Mouse (Mus musculus) mouse trophoblast stem cell (cell line): ENCODE results near the gene Stxbp3.

Experiments
- in situ Hi-C, 2 experiments: fragments of 300-500 bp; cut with MseI, MboI; formaldehyde crosslinking; loops; 2 replicates in 1 of 2; 3 replicates in 1 of 2; pipeline ENCODE4 v1.15.1; 2025

The Stxbp3 gene

DNA sequence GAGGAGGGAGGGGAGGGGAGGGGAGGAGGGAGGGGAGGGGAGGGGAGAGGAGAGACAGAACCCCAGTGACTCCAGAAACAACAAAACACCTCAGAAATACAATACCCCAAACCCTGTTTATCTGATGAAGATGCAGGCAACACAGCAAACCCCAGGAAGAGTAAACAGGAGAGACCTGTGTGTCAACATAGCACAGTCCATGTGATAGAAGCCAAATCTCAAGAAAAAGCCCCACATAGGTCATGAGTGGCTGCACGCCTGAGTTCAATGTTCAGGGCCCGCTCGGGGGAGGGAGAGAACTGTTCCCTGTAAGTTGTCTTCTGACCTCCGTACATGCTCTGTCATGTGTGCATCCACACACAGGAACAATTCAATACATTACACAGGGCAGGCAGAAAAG is 43.9 kb downstream of the Stxbp3 start:
- in situ Hi-C loops: no loop called here

DNA sequence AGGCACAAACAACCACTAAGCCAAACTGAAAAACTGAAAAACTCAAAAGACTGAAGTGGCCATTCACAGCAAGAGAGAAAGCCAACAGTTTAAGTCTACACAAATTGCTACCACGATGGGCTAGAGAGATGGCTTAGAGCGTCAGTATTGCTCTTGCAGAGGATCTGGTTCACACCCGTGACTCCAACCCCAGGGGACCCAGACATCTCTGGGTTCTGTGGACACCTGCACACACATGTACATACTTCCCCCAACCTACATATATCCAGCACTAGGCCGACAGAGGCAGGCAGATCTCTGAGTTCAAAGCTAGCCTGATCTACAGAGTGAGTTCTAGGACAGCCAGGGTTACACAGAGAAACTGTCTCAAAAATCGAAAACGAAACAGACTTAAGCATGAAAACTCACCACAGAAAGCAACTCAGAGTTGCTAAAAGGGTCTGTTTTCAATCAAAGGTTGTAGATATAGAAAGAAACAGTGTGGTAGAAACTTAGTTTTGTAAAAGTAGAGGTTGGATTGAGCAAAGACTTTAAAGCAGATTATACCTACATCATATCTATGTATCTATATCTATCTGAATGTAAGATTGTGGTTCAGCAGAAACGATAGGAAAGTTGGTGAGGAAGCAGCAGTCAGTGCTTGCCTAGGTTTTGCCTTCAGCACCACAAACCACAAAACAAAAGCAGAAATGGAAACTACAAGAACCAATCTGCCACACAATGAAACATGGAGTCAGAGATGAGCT is 44.6 kb downstream of the Stxbp3 start:
- in situ Hi-C loops: no loop called here

DNA sequence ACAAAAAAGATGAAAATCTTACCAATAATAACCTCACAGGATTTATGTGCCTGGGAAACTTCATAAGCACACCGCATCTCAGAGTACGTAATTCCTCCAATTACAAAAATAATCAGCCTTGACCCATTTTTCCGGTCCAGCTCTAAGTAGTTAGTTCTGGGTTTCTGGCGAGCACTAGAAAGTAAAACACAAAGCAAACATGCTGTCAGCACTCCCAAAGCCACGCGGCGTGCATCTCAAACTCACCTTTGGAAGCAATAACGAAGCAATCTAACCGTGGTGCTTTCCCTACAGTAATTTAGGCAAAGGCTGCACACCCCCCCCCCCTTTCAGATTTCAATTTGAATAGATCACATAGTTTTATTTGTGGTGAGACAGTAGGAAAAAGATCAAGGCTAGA is 45.5 kb downstream of the Stxbp3 start:
- in situ Hi-C loops: no loop called here

DNA sequence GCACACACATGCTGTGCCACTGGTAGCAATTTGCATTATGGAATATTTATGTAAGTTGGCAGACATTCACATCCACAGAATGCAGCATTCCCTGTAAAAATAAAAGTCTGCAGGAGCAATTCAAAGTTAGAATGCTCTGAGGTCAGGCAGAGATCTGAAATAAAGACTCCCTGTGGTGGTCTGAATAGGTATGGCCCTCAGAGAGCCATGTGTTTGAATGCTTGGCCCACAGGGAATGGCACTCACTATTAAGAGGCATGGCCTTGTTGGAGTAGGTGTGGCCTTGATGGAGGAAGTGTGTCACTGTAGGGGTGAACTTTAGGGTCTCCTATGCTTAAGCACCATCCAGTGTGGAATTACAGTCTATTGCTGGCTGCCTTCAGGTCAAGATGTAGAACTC is 47.9 kb downstream of the Stxbp3 start:
- in situ Hi-C loops: no loop called here

DNA sequence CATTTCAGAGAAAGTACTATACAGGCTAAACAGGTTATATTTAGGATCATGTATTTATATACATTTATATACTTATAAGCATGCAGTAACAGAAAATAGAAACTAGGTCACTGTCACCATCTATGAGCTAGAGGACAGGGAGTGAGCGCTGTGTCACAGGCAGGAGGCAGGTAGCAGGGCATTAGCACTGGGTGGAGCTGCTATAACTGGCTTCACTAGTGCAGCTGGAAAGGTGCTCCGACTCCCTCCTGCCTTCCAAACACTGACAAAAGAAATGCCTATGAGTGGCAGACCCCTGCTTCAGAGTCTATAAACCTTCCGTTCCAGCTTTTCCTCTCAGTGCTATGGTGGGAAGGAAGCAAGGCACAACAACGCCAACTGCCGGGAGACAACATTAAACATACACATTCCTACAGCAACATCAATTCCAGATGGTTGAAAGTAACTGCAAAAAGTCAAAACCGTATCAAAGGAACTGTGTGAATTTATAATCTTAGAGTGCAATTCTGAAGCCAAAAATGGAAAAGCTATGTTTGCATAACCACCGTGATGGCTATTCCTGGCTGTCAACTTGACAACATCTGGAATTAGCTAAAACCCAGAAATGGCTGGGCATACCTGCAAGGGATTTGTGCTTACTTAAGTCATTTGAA is 49.1 kb downstream of the Stxbp3 start:
- in situ Hi-C loops: no loop called here

DNA sequence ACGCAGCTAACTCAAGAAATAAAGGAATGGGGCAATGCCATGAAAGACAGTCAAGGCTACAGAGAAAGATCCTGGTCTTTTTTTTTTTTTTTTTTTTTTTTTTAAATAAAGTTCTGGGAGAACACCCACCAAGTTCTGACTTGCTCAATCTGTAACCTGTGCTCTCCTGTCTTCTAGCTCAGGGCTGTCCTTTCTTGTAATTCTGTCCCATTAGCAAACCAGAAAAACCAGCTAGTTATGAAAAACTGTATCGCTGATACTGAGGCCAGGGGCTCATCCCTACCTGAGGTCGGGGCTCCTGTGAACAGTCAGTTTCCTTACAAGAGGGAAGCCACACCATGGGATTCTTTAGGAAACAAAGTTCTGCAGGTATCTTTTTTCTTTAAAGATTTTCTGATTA is 49.8 kb downstream of the Stxbp3 start:
- in situ Hi-C loops: no loop called here

DNA sequence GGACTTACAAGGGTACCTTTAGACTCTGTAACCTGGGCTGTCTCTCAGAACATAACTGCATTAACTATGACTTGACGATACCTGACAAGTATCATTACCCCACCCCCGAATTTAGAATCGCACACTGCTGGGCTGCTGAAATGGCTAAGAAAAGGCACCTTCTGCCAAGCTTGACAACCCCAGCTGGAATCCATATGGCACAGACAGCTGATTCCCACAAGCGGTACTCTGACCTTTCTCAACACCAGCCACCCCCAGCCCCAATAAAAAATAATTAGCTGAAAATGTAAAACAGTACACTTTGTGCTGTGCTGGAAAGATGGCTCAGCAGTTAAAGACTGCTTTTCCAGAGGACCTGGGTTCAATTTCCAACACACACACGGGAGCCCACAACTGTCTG is 51.0 kb downstream of the Stxbp3 start:
- in situ Hi-C loops: no loop called here

DNA sequence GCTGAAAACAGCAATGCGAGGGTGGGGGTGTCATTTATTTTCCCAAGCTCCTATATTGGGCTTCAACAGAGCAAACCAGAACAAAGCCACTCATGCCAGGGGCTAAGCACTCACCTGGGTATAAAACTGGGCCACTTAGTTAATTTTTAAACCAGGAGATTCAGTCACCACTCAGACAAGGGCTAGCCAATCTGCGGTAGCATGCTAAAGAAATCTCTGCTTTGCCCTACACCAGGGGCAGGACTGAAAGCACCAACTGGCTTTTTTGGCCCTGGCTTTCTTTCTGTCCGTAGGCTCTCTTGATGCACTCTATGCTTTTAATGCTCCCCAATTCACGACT is 51.9 kb downstream of the Stxbp3 start:
- in situ Hi-C loops: no loop called here

DNA sequence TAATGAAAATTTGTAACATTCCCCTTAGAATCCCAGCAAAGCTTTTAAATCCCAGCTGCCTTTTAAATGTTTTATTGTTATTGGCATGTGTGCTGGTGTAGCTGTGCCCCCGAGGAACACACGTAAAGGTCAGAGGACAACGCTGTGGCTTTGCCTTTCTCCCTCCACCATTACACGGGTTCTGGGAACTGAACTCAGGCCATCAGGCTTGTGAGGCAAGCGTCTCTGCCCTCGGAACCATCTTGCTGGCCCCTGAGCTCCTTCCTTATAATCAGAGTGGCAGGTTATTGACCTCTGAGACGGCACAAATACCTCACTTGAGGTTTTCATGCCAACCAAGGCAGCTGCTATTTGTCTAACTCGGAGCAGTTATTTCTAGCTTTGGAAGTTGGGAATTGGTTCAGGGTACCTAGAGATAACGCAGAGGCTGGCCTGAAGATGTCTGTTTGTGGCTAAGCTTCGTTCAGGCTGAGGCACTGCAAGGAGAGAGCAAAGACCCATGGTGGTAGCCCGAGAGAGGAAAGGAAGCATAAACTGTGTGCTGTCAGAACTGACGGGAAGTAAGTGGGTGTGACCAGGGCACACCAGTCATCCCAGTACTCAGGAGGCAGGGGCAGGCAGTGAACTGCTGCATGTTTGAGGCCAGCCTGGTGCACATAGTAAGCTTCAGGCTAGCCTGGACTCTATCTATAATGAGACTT is 52.4 kb downstream of the Stxbp3 start:
- in situ Hi-C loops: no loop called here

DNA sequence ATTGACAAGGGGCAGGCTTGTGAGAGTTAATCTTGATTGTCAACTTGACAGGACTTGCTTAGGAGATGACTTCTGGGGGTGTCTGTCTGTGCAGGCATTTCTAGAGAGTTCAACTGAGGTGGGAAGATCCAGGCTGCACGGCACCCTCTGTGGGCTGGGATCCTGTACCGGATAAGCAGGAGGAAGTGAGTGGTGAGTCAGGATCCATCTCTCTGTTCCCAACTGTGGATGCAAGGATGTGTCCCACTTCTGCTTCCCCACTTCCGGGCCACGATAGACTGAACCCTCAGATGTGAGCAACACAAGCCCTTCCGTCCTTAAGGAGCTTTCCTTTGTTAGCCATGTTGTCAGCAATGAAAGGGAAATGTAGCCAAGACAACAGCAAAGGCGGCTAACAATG is 53.8 kb downstream of the Stxbp3 start:
- in situ Hi-C loops: no loop called here

DNA sequence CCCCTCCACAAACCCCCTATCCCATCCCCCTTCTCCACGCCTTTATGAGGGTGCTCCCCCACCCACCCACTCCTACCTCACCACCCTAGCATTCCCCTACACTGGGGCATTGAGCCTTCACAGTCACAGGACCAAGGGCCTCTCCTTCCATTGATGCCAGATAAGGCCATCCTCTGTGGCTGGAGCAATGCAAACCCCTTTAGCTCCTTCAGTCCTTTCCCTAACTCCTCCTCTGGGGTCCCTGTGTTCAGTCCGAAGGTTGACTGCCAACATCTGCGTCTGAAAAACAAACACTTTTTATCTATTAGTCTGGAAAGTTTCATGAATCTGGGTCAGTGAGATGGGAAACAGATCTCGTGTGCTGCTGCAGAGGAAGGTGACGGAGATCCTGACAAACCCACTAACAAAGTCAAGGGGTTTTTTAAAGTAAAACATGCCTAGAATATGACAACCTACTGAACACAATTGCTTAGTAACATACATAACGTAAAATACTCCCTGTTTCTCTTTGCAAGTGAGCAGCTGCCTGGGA is 57.9 kb downstream of the Stxbp3 start:
- in situ Hi-C loops: no loop called here

DNA sequence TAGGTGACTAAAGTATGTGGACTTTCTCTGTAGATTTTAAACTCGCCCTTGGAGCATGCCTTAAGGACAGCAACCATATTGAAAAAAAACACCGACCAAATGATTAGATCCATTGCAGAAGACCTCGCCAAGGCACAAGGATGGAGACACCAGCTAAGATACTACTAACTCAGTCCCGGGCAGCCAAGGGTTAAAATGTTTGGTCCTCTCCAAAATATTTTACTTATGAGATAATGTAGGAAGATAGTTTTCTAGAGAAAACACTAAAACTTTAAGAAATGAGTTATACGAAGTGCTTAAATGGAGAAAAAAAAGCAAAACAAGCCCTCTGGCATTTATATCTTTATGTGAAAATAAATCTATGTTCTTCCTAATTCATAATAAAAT is 58.4 kb downstream of the Stxbp3 start:
- in situ Hi-C loops: no loop called here

DNA sequence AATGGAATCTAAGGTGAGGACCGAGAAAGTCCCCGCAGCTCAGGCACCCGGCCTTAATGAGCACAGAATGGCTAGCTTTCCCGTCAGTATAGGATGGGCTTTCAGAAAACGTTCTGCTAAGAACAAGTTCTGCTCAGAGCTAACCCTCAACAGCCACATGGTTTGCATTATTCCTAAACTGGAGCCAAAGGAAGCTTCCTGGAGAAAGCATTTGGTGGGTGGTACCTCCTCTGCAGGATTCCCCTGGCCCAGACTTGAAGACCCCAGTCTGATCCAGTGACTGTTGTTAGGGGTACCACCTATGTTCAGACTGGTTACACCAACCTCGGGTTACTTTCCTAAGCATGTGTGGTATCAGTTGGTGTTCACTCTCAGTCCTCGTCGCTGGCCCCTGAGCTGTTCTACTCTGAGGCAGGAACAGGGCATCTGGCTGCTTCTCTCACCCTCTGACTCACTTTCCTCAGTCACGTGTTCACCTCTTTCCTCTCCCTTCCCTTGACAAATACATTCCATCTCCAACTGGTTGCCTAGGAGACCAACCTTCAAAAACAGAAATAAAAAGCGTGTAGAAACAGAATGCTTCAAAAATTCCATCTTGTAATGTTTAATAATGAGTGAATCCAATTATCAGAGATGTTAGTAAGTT is 59.0 kb downstream of the Stxbp3 start:
- in situ Hi-C loops: no loop called here

DNA sequence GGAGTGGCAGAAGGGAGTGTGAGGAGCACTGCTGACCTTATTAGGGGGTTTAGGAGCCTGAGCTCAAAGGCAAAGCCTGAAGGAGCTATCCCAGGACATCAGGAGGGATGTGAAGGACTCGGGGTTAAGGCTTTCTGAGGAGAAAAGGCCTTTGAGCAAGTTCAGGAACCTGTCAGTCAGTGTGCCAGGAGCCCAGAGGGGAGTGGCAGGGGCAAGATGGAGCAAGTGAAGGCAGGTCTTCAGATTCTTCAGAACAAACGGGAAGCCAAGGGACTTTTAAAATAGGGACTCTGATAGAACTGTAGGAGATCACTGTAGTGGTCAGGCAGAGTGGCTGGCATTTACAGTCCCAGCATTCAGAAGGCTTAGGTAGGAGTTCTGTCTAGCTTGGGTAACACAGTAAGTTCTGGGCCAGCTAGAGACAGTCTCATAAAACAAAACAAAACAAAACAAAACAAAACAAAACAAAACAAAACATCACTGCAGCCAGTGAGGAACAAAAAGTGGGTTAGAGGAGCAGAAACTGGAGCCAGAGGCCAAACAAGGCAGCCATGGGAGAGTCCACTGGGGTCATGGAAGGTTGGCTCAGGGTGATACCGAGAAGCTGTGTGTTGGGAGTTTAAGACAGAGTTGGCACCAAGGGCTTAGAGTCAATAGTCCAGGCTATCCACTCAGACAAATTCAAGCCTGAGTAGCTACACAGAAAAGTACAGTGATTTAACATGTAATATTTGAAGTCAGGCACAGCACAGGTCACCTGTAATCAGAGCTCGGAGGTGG is 61.4 kb downstream of the Stxbp3 start:
- in situ Hi-C loops: no loop called here

DNA sequence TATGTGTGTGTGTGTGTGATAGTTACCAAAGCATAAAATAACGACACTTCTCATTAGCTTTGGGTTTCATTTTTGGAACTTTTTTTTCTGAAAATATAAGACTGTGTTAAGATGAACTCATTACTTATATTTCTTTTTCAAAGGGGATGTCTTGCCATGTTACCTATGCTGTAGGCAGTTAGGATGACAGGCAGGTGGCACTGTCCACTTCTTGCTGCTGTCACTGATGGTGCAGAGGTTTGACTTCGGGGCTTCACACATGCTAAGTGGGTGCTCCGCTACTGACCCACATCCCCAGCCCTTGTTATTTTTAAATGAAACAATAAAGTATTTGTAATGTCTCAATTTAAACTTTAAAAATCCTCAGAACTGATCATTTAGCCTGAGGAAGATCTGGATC is 67.5 kb downstream of the Stxbp3 start:
- in situ Hi-C loops: no loop called here

DNA sequence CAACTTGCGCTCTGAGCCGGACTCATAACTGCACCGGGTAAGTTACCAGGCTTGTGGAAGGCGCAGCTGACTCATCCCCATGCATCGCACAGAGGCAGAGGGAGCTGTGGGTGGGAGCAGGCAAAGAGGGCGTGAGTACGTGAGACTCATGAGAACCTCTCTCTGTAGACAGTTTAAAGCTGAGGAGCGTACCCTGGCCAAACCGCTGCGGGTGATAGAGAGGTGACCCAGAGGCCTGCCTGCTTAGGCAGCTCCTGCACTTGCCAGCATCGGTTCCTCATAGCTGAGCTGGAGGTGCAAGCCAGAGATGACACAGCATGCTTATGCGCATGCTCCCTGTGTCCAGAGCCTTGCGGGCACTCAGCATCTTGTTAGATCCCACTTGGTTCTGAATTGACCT is 68.1 kb downstream of the Stxbp3 start:
- in situ Hi-C loops: no loop called here

DNA sequence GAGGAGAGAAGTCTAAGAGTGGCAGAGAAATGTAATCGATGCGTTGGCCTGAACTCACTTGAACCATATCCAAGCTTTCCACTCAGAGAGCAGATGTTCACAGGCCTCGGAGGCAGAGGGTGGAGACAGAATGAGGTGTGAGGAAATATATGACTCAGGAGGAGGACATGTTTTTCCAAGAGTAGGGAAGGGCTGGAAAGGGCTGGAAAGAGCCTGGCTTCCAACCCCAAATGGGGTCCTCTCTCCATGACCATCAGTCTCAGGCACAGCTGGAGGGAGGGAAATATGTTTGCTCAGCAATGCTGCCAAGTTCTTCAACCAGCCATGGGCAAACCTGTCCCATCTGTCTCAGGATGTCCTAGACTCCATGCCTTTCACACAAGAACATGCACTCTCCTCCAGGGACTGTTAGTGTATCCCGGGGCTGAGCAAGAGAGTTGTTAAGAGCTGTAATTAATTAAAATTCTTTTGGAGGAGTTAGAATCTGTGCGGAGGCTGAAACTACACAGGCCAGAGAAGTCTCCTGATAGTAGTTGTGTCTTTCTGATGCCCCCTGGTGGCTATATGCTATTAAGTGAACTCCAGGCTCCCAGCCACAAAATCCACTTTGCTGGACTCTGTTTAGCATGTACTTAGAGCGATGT is 69.5 kb downstream of the Stxbp3 start:
- in situ Hi-C loops: no loop called here

DNA sequence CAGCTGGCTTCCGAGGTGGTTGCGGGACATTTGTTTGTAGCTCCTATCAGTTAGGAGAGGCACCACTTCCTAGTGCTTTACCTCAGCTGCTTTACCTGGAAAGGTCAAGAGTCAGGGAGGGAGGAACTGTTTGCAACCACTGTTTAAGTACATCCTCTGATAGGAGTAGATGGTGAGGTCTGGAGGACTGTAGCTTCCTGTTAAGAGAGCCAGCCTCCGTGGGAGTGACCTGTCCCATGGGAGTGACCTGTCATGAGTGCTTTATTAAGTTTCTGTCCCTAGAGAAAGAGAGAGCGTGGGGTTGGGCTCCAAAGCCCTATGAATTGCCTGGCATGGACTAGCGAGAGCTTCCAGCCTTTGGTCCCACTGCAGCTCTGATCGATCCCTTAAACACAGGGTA is 70.8 kb downstream of the Stxbp3 start:
- in situ Hi-C loops: no loop called here

DNA sequence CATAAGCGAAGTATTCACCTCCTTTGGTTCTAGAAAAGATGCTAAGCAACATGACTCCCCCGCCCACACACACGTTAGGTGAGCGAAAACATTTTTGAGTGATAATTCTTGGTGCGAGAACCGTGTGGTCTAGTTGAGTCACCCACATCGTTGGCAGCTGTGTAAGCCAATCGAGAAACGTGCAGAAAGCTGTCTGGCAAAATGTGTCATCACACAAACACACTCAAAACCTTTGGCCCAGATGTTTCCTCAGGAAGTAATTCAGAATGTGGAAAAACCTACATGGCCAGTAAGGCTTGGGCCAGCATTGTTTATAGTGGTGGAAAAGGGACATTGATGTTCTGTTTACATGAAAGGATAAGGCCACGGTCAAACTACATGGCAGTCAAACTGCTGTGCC is 72.9 kb downstream of the Stxbp3 start:
- in situ Hi-C loops: no loop called here

DNA sequence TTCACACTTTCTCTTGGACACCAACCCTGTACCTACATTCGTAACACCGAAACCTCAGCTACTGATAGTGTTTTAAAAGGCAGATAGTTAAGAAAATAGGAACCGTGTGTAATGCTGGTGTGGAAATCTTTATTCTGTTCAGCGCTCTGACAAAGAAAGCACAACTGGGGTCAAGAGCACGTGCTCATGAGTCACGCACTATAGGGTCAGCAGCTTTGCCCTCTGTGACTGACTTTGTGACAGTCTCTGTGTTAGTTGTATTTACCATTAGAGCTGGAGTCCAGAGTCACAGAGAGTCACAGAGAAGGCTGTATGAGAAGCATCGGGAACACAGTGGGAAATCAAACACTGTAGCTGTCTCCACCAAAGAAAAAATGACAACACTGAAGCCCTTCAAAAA is 73.4 kb downstream of the Stxbp3 start:
- in situ Hi-C loops: no loop called here

DNA sequence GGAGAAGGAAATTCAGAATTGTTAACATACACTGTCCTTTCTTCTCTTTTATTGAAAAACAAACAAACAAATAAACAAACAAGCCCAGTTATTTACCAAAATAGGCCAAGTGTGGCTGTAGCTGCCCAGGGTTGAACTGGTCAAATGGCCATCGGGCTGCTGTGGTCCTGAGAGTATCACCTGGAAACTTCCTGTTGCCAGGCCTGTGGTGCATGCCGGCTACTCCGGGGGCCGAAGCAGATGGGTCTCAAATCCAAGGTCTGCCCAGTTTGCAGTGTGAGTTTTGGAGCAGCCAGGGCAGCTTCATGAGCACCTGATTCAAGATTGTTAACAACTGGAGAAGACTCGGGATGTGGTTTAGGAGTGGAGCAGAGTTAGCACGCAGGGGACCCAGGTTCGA is 74.8 kb downstream of the Stxbp3 start:
- in situ Hi-C loops: no loop called here
